Mouse (Mus musculus) 3134 (cell line): ENCODE results near the gene Cracr2b.

Experiments
- DNase-seq: peaks from one replicate; pipeline ENCODE4 v3.0.0-alpha.2; 2011; ENCODE audit warnings: low spot score; ENCODE audit not compliant: insufficient read length; ENCODE audit errors: extremely low read depth

Gene Cracr2b

DNA sequence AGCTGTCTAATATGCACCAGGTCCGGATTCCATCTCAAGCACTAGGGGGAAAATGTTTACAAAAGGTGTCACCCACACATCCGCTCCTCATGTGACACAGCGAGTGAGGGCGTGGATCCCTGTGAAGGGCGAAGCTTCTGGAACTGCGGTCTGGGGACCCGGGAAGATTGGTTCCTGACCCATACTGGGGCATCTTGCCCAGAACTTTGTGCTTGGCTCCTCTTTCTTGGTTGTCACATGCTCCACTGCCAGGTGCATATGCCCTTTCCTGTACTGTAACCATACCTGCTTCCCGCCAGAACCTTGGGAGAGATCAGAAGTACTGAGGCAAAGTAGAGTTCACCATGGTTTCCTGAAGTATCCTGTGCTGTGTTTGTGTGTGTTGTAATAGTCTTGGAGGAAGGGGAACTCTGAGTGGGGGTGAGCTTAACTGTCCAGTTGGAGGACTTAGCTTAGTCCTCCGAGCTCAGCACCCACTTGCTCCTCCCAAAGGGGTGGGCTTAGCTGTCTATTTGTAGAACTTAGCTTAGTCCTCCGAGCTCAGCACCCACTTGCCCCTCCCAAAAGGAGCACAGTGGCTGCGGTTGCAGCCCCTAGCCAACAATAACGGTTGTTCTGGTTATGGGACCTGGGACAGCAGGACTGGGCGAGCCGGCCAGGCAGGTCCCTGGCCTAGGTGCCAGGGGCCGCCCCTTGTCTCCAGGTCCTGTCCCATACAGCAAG lies at the start of gene Cracr2b:
Gene Cracr2b, plus strand, starts transcription at position 704 of the 723 bp plus-strand sequence.
- DNase-seq = no peak

DNA sequence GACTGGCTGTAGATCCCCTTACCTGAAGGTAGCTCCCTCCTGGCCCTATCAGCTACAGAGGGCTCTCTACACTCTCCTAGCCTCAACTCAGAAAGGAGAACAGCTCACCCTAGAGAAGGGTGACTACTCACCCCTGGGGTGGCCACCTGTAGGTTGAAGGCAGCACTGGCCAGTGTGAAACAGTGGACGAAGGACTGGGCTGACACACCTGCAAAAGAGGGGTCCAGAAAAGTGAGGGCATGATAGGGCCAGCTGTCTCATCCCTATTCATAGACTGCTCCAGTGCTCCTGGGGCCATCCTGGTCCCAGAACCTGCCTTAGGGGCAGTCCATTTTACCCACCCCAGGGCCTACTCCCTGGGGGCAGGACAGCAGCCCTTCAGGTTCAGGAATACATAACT lies 49.2 kb upstream of the Cracr2b start:
- no peak for DNase-seq

DNA sequence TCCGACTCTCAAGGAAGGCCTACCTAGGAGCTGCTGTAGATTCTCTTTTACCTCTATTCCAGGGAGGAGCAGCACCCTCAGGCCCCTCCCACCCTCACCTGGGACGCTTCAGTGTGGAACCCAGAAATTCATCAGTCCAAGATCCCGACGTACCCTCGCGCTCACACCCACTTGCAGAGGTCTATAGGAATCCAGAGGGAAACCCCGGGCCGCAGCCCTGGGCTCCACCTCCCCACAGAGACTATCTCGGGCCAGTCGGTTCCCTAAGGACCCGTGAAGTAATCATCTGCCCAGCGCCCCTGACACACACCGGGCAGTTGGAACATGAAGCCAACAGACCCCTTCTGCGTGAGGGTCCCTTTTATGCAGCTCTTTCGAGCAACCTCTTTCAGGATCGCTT lies 47.6 kb upstream of the Cracr2b start:
- peak; percentile 39 for DNase-seq

DNA sequence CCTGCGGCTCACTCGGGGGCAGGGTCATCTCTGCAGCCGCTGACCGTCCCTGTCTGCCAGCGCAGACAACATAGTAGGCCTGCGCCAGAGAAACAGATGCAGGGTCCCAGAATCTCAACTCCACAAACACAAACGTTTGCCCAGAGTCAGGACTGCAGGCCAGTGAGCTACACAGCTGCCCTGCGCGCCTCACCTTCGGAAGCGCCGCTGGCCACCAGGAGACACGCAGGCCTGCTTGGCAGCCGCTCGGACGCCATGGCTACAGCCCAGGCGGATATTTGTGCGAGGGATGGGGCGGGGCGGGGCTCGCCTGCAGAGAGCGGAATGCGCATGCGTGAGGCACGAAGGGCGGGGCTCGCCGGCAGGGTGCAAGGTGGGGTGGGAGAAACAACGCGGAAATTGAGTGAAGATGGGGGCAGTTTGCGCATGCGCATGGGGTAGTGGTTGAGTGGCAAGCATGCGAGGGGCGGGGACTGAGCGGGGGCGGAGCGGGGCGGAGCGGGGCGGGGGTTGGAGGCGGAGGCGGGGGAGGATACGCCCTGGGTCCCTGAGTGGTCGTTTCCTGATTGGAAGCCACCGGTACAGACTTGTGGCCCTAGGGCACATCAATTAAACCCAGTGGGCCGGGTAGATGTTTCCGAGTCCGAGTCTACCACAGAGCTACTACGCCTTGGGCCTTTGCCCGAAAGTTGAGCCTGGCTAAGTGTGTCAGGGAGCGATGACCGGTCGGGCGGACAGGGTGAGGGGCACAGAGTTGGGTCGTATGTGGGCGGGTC lies 46.9 kb upstream of the Cracr2b start, which contains the start of gene Gatd1:
Gene Gatd1, minus strand, starts transcription at position 328 of the 776 bp plus-strand sequence.
- DNase-seq = peak; percentile 96

DNA sequence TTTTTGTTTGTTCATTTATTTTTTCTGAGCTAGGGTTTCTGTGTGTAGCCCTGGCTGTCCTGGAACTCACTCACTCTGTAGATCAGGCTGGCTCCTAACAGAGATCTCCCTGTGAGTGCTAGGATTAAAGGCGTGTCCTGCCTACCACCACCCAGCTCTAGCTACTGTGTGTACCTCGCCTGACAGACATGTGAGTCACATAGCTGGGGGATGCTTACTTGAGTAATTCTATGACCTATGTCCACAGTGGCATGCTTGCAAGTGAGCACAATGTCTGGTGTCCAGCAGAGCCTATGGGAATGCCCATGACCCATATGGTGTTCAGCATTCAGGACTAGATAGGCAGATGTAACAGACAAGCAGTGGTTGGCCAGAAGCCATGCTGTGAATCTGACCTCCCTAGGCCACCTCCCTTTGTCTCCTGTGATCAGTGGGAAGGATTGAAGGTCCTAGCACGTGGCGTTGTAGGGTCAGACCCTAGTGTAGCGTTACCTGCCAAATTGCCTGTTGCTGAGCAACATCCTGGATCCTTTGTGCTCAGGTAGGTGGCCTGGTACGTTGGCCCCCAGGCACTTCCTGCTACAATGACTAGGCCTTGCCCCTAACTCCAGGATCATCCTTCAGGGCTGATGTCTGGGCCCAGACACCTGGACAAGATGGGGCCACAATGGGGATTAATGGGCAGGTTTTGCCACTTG lies 44.6 kb upstream of the Cracr2b start:
- no peak for DNase-seq

DNA sequence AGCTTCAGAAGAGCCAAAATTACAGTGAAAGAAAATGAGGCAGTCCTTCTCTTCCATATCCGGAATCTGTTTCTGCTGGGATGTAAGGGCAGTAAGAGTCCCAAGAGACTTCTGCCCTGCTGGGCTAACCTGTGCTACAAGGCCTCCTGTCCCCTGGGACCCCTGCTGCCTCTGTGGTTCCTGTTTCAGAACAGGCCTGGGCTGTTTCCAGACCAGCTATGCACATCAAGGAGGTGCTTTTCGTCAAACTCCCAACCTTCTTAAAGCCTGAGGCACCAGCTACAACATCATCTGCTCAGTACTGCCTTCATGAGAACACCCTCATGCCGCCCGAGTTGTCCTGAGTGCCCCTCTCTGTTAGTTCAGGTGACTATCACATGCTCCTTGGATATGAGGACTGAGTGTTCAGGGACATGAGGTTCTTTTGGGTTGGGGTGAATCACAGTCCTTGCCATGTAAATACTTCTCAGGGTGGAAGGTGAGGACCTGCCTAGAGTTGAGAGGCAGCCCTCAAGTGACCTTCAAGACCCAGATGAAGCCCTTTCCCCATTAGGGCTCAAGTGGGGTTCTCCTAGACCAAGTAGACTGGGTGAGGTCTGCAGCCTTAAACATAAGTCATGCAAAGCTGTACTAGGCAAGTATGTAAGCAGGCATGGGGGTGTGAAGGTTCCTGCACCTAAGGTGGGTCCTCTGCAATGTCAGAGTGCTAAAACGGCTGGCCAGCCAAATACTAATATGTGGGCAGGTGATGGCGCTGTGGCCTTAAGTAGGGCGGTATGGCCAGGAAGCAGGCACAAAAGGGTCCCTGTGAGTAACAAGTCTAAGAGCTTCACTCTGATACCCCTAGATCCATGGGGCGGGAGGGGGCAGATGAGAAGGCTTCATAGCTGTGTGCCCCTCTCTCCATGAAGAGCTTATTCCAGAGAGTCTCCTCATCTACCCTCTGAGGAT lies 42.9 kb upstream of the Cracr2b start:
- DNase-seq = no peak

DNA sequence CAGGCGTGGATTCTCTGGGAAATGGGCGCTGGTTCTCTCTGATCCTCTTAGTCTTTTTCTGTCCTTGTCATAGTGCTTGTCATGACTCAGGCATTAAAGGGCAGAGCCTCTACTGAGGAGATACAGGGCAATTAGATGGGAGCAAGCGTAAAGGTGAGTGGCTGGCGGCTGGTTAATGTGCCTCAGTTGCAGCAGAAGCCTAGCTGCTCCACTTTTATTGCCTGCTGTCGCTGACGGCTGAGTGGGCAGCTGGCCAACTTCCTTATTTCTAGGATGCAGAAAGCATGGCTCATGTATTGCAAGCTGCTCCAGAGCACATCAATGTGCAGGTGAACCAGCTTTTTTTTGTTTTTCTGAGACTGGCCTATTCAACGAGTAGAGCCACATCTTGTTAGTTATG lies 41.9 kb upstream of the Cracr2b start:
- no peak for DNase-seq

DNA sequence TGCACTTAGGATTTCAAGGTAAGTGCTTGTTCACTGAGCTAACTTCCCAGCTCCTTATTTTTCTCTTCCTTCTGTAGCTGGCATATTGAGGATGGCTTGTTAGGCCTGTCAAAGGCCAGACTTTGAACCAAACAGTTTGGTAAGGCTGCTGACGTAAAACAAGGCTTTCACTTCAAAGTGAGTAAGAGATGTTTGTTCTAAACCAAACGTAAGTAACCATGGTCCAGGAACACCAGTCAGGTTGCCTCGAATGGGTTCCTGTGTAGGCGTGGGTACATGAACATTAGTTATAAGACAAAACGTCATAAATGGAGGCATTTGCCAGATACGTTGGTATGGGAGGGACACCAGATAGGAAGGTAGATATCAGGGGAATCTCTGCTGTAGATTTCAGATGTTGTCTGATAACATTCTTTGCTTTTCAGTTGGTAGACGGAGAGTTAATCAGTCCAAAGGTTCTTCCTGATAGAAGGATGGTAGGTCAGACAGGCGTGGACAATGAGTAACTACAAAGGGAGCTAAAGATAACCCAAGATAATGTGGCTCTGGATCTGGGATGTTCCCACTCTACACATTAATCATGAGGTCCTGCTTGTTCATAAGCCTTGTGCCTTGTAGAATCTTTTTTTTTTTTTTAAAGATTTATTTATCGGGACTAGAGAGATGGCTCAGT lies 40.7 kb upstream of the Cracr2b start:
- no peak for DNase-seq

DNA sequence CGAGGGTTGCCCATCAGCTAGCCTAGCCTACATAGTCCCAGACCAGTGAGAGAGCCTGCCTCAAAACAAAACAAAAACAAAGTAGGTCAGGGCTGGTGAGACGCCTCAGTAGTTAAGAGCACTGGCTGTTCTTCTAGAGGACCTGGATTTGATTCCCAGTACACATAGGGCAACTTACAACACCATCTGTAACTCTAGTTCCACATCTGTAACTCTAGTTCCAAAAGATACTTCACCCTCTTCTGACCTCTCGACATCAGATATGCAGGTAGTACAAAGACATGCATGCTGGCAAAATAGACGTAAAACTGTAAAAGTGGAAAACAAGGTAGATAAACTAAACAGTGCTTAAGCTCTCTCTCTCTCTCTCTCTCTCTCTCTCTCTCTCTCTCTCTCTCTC lies 37.1 kb upstream of the Cracr2b start:
- no peak for DNase-seq

DNA sequence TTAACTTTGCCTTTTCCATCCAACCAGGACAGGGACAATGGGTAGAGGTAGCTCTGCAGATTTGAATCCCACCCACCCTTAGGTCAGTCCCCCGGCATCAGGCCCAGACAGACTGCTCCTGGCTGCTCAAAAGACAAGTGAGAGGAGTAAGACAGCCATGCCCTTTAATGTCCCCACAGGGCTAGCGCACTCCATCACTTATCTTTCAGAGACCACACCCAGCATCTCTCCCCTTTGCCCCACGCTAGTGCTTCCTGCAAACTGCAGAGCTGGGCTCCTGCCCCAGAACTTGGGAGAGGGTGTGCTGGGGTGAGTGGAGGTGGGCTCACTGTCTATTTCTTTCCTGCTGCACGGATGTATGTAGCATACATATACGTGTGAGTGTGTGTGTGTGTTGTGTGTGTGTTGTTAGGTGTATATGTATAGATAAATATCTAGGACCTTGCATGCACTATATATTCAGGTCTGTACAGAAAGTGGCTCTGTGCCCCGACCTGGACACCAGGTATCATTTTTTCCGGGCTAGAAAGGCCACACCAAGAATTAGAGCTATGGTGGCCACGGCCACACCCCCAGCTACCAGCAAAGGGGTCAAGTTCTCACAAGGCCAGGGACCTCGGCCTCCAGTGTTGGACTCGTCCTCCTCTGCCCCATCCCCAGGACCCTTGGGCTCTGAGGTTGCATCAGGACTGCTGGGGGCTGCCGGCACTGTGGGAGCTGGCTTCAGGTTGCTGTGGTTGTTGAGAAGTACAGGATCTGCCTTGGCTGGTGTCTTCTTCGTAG lies 33.8 kb upstream of the Cracr2b start:
- no peak for DNase-seq

DNA sequence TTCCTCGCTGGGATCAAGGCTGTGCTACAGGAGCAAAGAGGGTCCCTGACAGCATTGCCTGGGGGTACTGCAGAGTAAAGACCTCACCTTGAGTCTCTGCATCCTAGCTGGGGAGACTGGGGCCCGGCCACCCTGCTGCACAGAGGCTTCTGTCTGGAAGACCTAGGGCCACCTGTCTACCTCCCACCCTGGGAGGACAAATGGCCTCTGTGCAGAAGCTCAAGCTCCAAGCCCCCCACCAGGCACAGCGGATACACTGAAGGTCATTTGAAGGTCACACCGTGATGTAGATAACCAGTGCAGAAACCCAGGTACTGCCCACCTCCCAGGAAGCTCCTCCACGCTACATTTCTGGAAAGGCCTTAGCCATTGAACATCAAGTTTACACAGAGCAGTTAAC lies 32.2 kb upstream of the Cracr2b start:
- DNase-seq = no peak

DNA sequence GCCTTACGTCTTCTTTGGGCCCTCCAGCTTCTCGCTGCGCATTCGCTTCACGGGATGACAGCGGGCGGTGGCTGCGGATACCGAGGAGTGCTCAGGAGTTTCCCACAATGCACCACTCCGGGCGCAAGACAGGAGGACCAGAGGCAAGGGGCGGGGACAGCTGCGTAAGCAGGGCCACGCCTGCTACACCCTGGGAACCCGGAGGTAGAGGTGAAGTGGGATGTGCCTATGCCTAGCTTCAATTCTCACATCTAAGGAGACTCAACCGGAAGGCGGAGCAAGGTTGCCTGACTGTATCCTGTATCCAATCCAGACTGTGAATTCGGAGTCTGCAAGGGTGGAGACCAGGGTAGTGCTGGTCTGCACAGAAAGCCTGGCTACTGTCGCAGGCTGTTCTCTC lies 31.6 kb upstream of the Cracr2b start, which contains the start of gene Cend1:
Gene Cend1, minus strand, starts transcription at position 182 of the 400 bp plus-strand sequence.
- no peak for DNase-seq

DNA sequence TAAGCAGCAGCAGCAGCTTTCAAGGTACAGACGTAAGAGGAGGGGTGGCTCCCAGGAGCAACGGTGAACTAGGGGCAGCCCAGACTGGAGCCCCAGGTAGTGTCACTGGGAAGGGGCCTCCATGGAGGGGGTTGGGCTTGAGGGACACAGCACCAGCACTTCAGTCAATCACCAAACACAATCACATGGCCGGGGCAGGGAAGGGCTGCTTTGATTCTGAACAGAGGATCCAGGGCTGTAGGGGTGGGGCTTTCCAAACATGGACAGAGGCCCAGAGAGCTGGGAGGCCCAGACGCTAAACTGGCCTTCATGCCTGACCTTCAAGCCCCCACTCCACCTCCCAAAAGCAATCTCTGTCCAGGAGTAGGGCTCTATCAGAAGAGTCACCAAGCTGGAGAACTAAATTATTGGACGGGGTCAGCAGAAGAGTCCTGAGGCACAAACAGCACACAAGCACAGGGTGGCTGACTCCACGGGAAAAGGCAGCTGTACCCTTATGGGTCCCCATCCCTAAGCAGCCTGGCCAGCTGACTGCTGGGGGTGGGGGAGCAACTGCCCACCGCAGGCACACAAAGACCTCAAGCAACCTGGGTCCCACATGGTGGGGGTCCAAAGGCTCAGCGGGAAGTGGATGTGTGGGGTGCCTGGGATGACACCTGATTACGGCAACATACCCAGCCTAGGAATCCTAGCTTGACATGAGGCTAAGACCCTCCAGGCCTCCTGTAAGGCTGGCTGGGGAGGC lies 30.9 kb upstream of the Cracr2b start:
- no peak for DNase-seq

DNA sequence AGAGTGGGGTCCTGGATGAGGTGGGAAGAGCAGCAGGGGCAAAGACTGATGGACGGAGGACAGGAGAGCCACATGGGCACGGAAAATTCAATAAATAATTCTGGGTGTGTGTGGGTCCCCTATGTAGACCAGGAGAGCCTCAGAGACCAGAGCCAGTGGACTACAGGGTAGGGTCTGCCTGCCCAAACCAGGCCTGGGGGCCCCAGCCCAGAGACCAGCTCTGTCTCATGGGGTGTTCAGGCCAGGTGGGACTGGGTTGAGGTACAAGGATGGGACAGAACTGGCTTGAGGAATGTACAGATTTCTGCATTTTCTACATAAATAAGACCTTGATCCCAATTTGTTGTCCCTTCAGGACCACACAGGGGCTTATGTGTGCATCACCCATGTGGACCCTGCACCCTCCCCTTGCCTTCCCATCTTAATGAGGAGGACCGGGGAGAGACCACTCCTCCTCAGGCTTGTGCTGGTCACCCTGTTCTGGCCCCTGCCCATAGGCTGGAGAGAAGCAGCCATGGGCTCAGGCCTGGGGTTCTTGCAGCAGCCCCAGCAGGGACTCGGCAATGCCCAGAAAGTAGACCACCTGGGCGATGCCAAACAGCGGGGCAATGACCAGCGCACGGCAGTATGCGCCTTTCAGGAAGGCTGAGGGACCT lies 30.2 kb upstream of the Cracr2b start:
- no peak for DNase-seq

DNA sequence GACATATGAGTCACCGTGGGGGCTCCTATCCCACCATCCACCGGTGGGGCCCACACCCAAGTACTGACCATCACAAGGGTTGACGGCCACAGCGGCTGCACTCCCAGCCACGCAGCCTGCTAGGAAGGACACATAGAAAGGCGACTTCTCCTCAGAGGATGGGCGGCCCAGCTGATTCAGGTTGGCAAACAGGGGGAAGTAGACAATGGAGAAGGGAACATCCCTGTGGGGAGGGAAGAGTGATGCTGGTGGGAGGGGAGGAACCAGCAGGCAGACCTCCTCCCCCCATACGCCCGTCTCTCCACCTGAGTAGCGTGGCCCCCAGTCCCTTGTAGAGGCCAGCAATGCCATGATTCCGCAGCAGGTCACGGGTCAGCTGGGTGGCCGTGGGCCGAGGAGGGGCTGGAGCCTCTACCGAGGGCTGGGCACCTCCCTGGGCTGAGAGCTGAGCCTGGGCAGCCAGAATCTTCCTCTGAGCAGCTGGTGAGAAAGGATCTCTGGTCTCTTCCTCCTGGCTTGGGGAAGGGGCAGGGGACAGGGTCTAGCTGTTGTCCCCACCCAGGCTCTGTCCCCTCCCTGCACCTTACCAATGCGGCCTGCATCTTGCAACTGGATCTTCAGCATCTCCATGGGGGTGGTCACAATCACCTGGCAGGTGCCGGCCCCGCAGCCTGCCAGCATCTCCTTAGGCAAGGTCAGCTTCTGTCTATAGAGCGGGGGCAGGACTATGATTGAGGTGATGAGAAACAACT lies 29.3 kb upstream of the Cracr2b start:
- no peak for DNase-seq

DNA sequence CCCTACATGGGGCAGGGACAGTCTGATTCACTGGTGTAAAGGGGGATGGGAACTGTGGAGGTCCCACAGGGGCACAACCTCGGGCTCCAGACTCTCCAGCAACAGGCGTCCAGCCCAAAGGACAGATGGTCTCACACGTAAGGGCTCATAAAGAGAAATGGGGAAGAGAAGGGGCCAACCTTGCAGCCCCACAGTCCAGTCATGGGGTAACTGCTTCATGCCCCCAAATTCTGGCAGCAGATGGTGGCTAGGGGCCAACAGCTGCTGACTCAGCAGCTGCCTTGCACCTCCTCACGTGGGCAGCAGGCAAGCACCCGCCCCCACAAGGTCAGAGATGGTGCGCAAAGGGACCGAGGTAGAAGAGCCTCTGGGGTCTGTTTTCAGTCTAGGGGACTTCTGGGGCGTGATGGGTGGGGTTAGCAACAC lies 28.7 kb upstream of the Cracr2b start:
- DNase-seq = no peak
